Mouse (Mus musculus): ENCODE results near the gene Olfr959.

DNA sequence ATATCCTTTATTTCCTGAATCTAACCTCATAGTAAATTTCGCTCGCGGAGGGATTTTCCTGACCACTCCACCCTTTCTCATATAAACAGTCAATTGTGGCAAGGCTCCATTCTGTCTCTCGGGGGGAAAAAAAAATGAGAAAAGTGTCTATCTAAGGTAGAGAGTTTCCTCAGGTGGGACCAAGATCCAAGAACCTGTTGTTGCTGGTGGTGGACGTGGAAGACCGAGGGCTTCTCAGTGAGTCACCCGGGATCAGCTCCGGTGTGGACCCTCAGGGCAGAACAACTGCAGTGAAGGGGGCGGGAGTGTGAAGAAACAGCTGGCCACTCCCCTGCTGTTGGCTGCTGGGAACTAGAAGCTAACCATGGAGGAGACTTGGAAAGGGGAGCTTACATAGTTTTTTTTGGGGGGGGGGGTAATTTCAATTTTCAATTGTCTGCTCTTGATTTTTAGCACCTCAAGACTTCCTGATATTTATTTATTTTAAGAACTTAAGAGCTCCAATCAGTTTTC, 28.0 kb upstream of the Olfr959 start:
- no peak for TF ChIP-seq POLR2A (IDR thresholded peaks at IDR 0.05; ENCODE audit: borderline replicate concordance, extremely low read depth, low read depth, low read length)
- TF ChIP-seq CTCF (IDR thresholded peaks at IDR 0.05; ENCODE audit: insufficient read depth, low read length) = no peak
